Mouse (Mus musculus) cerebral cortex, adult 2 months (tissue): ENCODE results near the gene Rnf152.

Experiments
- WGBS: fragments of 180-500 bp; shearing (Covaris S2); methylation state at CpG from one replicate; pipeline ENCODE4 v1.1.7; 2018; 5-methylcytosine and 5-hydroxymethylcytosine counted together

The Rnf152 gene

GRCm38 (mm10) chr1:105301764-105302163 lies 54.7 kb downstream of the Rnf152 start:
- 53% methylated on average over 9 of the region's 9 CpGs for WGBS

GRCm38 (mm10) chr1:105291859-105292258 lies 64.7 kb downstream of the Rnf152 start:
- WGBS: 92% methylated on average over 2 of the region's 2 CpGs

- 85% methylated on average over 4 of the region's 4 CpGs for WGBS
Measured at GRCm38 (mm10) chr1:105287536-105287935, 69.0 kb downstream of the Rnf152 start.

GRCm38 (mm10) chr1:105286906-105287305 lies 69.6 kb downstream of the Rnf152 start:
- WGBS: 89% methylated on average over 5 of the region's 5 CpGs

GRCm38 (mm10) chr1:105285001-105285400 lies 71.5 kb downstream of the Rnf152 start:
- WGBS: 97% methylated on average over 4 of the region's 4 CpGs

GRCm38 (mm10) chr1:105284116-105284515 lies 72.4 kb downstream of the Rnf152 start:
- WGBS: 87% methylated on average over 8 of the region's 8 CpGs

- 56% methylated on average over 3 of the region's 3 CpGs for WGBS
Measured at GRCm38 (mm10) chr1:105281277-105281676, 75.2 kb downstream of the Rnf152 start.

GRCm38 (mm10) chr1:105280160-105280559 lies 76.3 kb downstream of the Rnf152 start:
- WGBS: 90% methylated on average over 2 of the region's 2 CpGs

GRCm38 (mm10) chr1:105274500-105275194 lies 81.9 kb downstream of the Rnf152 start:
- 85% methylated on average over 3 of the region's 3 CpGs for whole genome bisulfite sequencing

- WGBS: 92% methylated on average over 10 of the region's 10 CpGs
Measured at GRCm38 (mm10) chr1:105271104-105271503, 85.4 kb downstream of the Rnf152 start.

- 77% methylated on average over 3 of the region's 3 CpGs for WGBS
Measured at GRCm38 (mm10) chr1:105263283-105264033, 93.1 kb downstream of the Rnf152 start.

- WGBS: 93% methylated on average over 5 of the region's 5 CpGs
Measured at GRCm38 (mm10) chr1:105260200-105260599, 96.3 kb downstream of the Rnf152 start.

- WGBS: 87% methylated on average over 3 of the region's 3 CpGs
Measured at GRCm38 (mm10) chr1:105257199-105257598, 99.3 kb downstream of the Rnf152 start.

- WGBS: 93% methylated on average over 3 of the region's 3 CpGs
Measured at GRCm38 (mm10) chr1:105249190-105249589, 107.3 kb downstream of the Rnf152 start.

GRCm38 (mm10) chr1:105246651-105247050 lies 109.9 kb downstream of the Rnf152 start:
- 61% methylated on average over 2 of the region's 2 CpGs for WGBS

GRCm38 (mm10) chr1:105246075-105246574 lies 110.4 kb downstream of the Rnf152 start:
- WGBS: 62% methylated on average over 3 of the region's 3 CpGs

- 77% methylated on average over 6 of the region's 6 CpGs for WGBS
Measured at GRCm38 (mm10) chr1:105243359-105244142, 113.0 kb downstream of the Rnf152 start.
